Mouse (Mus musculus) liver, embryonic 16.5 days (tissue): ENCODE results near the gene Phrf1. TPM values are rescaled to one million over a fixed set of nuclear protein-coding genes. Genes with fewer than 3 reads are reported as not detected.

Experiments used
- ATAC-seq: fragments of 200-750 bp; cut with Nextera tagmentation; 2 replicates; pipeline ENCODE4 v1.8.0; 2017; ENCODE audit warnings: low read depth, mild to moderate bottlenecking, moderate number of reproducible peaks, moderate library complexity
- H3K27ac ChIP-seq: fragments of 300-500 bp; sonication (generic); 2 replicates; pipeline ENCODE4 v1.5.1; 2014; ENCODE audit warnings: mild to moderate bottlenecking, low read length
- H3K27me3 ChIP-seq: fragments of 300-500 bp; sonication (generic); 2 replicates; pipeline ENCODE4 v1.6.1; 2014; ENCODE audit warnings: low read depth, low read length, mixed read lengths; ENCODE audit not compliant: control insufficient read depth, insufficient read depth
- H3K36me3 ChIP-seq: fragments of 300-500 bp; sonication (generic); 2 replicates; pipeline ENCODE4 v1.6.1; 2014; ENCODE audit warnings: mild to moderate bottlenecking; ENCODE audit not compliant: control insufficient read depth, insufficient read depth
- H3K4me1 ChIP-seq: fragments of 300-500 bp; sonication (generic); 2 replicates; pipeline ENCODE4 v1.6.1; 2014; ENCODE audit warnings: low read depth, low read length, mixed read lengths; ENCODE audit not compliant: control insufficient read depth
- H3K4me2 ChIP-seq: fragments of 300-500 bp; sonication (generic); 2 replicates; pipeline ENCODE4 v1.6.1; 2014; ENCODE audit warnings: low read depth, low read length, mixed read lengths
- H3K4me3 ChIP-seq: fragments of 300-500 bp; sonication (generic); 2 replicates; pipeline ENCODE4 v1.5.1; 2014; ENCODE audit warnings: low read depth, mild to moderate bottlenecking, low read length
- H3K9ac ChIP-seq: fragments of 300-500 bp; sonication (generic); 2 replicates; pipeline ENCODE4 v1.6.1; 2014; ENCODE audit warnings: low read depth, low read length
- H3K9me3 ChIP-seq: fragments of 300-500 bp; sonication (generic); replicated peaks from 2 replicates; pipeline ENCODE4 v1.6.1; 2016; ENCODE audit warnings: low read length; ENCODE audit not compliant: control insufficient read depth
- WGBS: fragments of 180-500 bp; shearing (Covaris S2); extraction: QIAGEN DNeasy Blood & Tissue Kit; methylation state at CpG from one replicate; pipeline ENCODE4 v1.1.7; 2014; ENCODE audit not compliant: insufficient replicate concordance; 5-methylcytosine and 5-hydroxymethylcytosine counted together
- polyA plus RNA-seq: library from polyadenylated mRNA; unstranded; fragments of >200 nt; fragmentation: Nextera tagmentation; extraction: Ambion mirVana; gene quantifications from 2 replicates; pipeline ENCODE4 v1.2.1, GENCODE M21; 2015

The Phrf1 gene
- polyA plus RNA-seq, 1 experiment from 2014 or later = 28.5 TPM

DNA sequence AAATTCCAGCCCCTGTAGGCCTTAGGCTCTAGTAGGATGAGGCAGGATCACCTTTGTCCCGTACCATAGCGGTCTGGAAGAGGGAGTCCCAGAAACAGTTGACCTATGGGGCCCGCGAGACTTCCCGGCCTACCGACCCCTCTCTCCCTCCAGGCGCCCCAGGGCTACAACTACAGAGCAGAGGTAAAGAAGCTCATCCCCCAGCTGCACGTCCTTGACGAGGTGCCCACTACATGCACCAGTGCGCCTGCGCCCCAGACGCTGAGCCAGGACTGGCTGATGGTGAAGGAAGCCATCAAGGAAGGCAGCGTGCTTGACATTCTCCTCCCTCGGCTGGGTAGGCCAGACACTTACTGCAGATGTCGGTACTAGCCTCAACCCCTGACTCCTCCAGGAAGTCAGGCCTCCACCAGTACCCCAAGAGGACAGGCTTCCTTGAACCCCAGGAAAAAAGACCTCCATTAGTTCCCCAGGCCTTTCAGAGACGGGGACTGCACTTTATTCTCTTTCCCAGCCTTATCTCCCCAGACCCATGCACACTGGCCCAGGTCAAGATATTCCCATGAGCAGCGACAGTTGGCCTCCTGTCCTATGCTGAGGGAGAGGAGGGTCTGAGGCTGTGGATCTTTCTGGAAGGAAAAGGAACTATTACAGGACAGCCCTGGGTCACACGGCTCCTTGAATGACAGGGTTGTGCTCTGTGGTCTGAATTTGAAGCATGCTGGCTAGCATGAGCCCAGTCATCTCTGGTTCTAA, 22.2 kb upstream of the Phrf1 start:
- H3K4me1 ChIP-seq = peaks cover 56% of the 10 kb centered on the region
- no peak overlapping the region for H3K4me2 ChIP-seq
- no peaks in the 10 kb centered on the region for H3K9me3 ChIP-seq
- H3K27ac ChIP-seq = peak overlapping the region; percentile 40
- 0 out of 2 replicates have a peak overlapping the region, but pooled peaks have one; percentile 33 for H3K9ac ChIP-seq
- H3K4me3 ChIP-seq = no peak overlapping the region
- H3K36me3 ChIP-seq = no peaks in the 10 kb centered on the region
- WGBS = 78% methylated on average over 18 of the region's 18 CpGs
- H3K27me3 ChIP-seq = no peaks in the 10 kb centered on the region
- peak; percentile 45 for ATAC-seq

DNA sequence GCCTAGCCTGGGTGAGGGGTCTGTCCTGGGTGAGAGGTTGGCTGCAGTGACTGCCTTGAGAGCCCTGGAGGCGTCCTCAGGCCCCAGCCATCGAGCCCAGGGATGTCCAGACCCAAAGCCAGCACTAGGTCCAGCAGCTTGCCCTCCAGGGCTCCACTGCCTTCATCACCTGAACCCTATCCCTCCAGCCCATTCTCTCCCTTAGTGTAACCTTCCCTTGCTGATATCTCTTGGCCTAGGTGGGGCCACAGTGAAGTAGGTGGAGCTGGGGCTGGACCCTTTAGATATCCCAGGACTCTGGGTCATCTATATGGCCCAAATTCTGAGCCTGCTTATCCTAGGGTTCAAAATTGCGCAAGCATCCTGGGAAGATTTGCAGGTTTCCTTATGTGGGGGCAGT, 19.1 kb upstream of the Phrf1 start:
- Histone ChIP-seq H3K4me2 (peak overlapping the region; percentile 66), H3K9ac (peak overlapping the region; percentile 59)
- peak; percentile 95 for ATAC-seq

DNA sequence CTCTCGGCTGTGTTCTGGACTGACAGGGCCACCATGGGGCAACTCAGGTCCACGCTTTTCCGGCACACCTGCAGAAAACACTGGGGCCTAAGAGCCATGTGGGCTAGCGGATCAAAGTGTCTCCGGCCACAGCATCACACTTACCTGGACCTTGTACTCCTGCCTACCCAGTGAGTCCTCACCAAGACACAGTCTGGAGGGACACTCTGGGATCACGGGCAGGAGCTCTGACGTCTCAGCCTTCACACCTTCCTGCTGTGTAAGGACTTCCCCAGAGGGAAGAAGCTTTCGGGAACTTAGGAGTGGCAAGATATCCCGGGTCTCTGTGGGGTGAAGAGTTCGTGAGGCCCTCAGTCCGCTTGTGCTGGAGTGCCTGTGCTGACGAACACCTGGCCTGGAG, 18.4 kb upstream of the Phrf1 start:
- H3K27ac ChIP-seq = peak overlapping the region; percentile 87
- peak overlapping the region; percentile 33 for H3K9ac ChIP-seq
- H3K4me2 ChIP-seq = peak overlapping the region; percentile 66
- no peaks in the 10 kb centered on the region for H3K27me3 ChIP-seq
- no peaks in the 10 kb centered on the region for H3K9me3 ChIP-seq
- no peaks in the 10 kb centered on the region for H3K36me3 ChIP-seq
- 77% methylated on average over 12 of the region's 12 CpGs for WGBS
- ATAC-seq = no peak
- peaks cover 69% of the 10 kb centered on the region for H3K4me1 ChIP-seq
- no peak overlapping the region; the same call in 1 of the 2 replicates for H3K4me3 ChIP-seq

More for the DNA sequence above, 19.1 kb upstream of the Phrf1 start:
- Histone ChIP-seq H3K27me3 (no peaks in the 10 kb centered on the region), H3K4me3 (peak overlapping the region; percentile 20), H3K4me1 (peaks cover 68% of the 10 kb centered on the region), H3K9me3 (no peaks in the 10 kb centered on the region), H3K27ac (peak overlapping the region; percentile 87), H3K36me3 (no peaks in the 10 kb centered on the region)
- WGBS = 50% methylated on average over 3 of the region's 3 CpGs

DNA sequence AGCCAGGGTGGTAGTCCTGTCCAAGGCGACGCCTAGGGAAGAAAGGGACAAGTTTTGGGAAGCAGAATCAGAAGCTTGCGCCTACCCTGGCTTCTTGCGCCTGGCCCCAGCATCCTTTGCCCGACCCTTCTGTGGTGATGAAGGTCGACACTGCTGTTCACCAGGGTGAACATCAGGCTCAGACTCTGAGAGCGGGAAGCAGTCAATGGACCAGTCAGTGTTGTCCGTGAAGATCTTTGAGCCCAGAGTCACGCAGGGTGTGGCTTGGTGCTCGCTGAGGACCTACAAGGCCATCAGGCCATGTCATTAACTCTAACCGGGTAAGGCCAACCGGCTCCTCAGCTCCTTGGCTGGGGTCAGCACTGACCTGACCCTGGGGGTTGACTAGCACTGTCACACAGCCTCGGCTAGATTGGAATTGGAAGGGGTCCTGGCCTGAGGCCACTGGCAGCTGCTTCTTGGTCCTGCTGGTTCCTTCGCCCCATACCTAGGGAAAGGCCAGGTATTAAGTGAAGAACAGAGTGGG, 17.9 kb upstream of the Phrf1 start:
- H3K36me3 ChIP-seq = no peaks in the 10 kb centered on the region
- no peak overlapping the region for H3K4me3 ChIP-seq
- H3K27me3 ChIP-seq = no peaks in the 10 kb centered on the region
- 83% methylated on average over 14 of the region's 14 CpGs for WGBS
- no peaks in the 10 kb centered on the region for H3K9me3 ChIP-seq
- ATAC-seq = no peak
- H3K4me1 ChIP-seq = peaks cover 72% of the 10 kb centered on the region
- H3K9ac ChIP-seq = no peak overlapping the region; the same call in 1 of the 2 replicates
- no peak overlapping the region for H3K4me2 ChIP-seq
- peak overlapping the region; percentile 87 for H3K27ac ChIP-seq

DNA sequence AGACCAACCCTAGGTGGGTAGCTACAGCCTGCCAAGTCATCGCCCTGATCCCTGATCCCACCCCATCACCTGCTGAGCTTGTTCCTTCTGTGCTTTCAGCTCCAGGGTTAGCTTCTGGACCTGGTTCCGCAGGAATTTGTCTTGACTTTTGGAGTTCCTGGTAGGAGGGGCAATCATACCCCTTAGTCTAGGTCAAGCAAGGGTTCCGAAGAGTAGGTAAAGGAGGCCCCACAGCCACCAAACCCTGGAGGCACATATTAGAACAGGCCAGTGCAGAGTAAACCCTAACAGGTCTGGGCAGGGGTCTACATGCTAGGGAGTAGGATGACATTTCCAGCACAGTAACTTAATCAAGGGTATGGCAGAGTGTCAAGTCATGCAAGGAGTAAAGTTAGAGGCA, 15.5 kb upstream of the Phrf1 start:
- H3K9me3 ChIP-seq = no peaks in the 10 kb centered on the region
- ATAC-seq = no peak
- H3K36me3 ChIP-seq = peaks cover 2% of the 10 kb centered on the region; the same call in 1 of the 2 replicates
- H3K9ac ChIP-seq = no peak overlapping the region
- 85% methylated on average over 3 of the region's 3 CpGs for WGBS
- H3K4me3 ChIP-seq = no peak overlapping the region
- H3K27ac ChIP-seq = no peak overlapping the region
- H3K27me3 ChIP-seq = no peaks in the 10 kb centered on the region
- H3K4me1 ChIP-seq = peaks cover 73% of the 10 kb centered on the region
- H3K4me2 ChIP-seq = no peak overlapping the region

- H3K4me1 ChIP-seq = peaks cover 75% of the 10 kb centered on the region
- H3K36me3 ChIP-seq = peaks cover 2% of the 10 kb centered on the region; the same call in 1 of the 2 replicates
- no peaks in the 10 kb centered on the region for H3K27me3 ChIP-seq
- no peaks in the 10 kb centered on the region for H3K9me3 ChIP-seq
- H3K9ac ChIP-seq = peak within 1 kb of the TSS; percentile 67
- peak within 1 kb of the TSS; percentile 94 for H3K27ac ChIP-seq
- no peak for ATAC-seq
- H3K4me2 ChIP-seq = peak within 1 kb of the TSS; percentile 100
- WGBS = 83% methylated on average over 11 of the region's 11 CpGs
- peak within 1 kb of the TSS; percentile 80 for H3K4me3 ChIP-seq
These were observed 14.9 kb upstream of the Phrf1 start, which contains the start of gene Lmntd2 for GRCm38 (mm10) chr7:141213605-141214235. TSS of gene Lmntd2 (minus strand) at chr7:141214080.

- peaks cover 74% of the 10 kb centered on the region for H3K4me1 ChIP-seq
- peak overlapping the region; percentile 94; the same call in 1 of the 2 replicates for H3K27ac ChIP-seq
- no peaks in the 10 kb centered on the region for H3K9me3 ChIP-seq
- peaks cover 2% of the 10 kb centered on the region; the same call in 1 of the 2 replicates for H3K36me3 ChIP-seq
- no peak overlapping the region for H3K4me2 ChIP-seq
- no peak for ATAC-seq
- no peaks in the 10 kb centered on the region for H3K27me3 ChIP-seq
- H3K9ac ChIP-seq = no peak overlapping the region
- no peak overlapping the region for H3K4me3 ChIP-seq
- 64% methylated on average over 3 of the region's 3 CpGs for WGBS
These were observed 14.3 kb upstream of the Phrf1 start for GRCm38 (mm10) chr7:141214310-141214709.

GRCm38 (mm10) chr7:141215101-141215879, 13.3 kb upstream of the Phrf1 start, which contains the start of gene Rassf7:
TSS of gene Rassf7 (plus strand) at chr7:141215860.
- H3K4me3 ChIP-seq = peak within 1 kb of the TSS; percentile 80
- peaks cover 74% of the 10 kb centered on the region for H3K4me1 ChIP-seq
- H3K9ac ChIP-seq = peak within 1 kb of the TSS; percentile 88
- H3K9me3 ChIP-seq = no peaks in the 10 kb centered on the region
- peak within 1 kb of the TSS; percentile 94 for H3K27ac ChIP-seq
- H3K36me3 ChIP-seq = peaks cover 2% of the 10 kb centered on the region; the same call in 1 of the 2 replicates
- H3K27me3 ChIP-seq = no peaks in the 10 kb centered on the region
- peak within 1 kb of the TSS; percentile 100 for H3K4me2 ChIP-seq
- ATAC-seq = peak; percentile 94
- WGBS = 5% methylated on average over 38 of the region's 41 CpGs
